In genomic region chr10:114265927-114266326, GRCm38 (mm10) we compare ENCODE assay signal across 15 mouse cellular contexts.
A peak's percentile ranks its signal among the peaks of the same experiment; 100 is the strongest.
DNase-seq lines count a peak whose midpoint lies in the region; ATAC-seq lines count a peak whose summit lies in the region.
"Had no signal": no experiment of that assay in that cellular context is flagged by ENCODE, and none has a peak within 500 bp of the region (broad histone marks: within the 10 kb centered on the region; RNA-seq: fewer than 3 reads in every experiment).

No protein-coding gene starts in this region.

- no peak overlapping the region for H3K4me3 ChIP-seq in forebrain, embryonic 13.5 days
- H3K4me3 ChIP-seq in forebrain, embryonic 10.5 days = no peak overlapping the region
- H3K4me3 ChIP-seq in heart, embryonic 12.5 days = no peak overlapping the region
- H3K4me3 ChIP-seq: gastrocnemius, adult 2 months; midbrain, embryonic 10.5 days had no signal

- no peak overlapping the region for H3K27ac ChIP-seq in forebrain, embryonic 13.5 days
- no peak overlapping the region for H3K27ac ChIP-seq in forebrain, embryonic 10.5 days
- no peak overlapping the region for H3K27ac ChIP-seq in heart, embryonic 12.5 days (ENCODE audit: poor library complexity, severe bottlenecking)
- H3K27ac ChIP-seq: gastrocnemius, adult 2 months; midbrain, embryonic 10.5 days had no signal

- H3K4me2 ChIP-seq in forebrain, embryonic 13.5 days = no peak overlapping the region
- H3K4me2 ChIP-seq in heart, embryonic 12.5 days = no peak overlapping the region
- H3K4me2 ChIP-seq: heart, embryonic 11.5 days; liver, embryonic 11.5 days had no signal

- H3K4me1 ChIP-seq in forebrain, embryonic 13.5 days = no peaks in the 10 kb centered on the region
- H3K4me1 ChIP-seq in forebrain, embryonic 10.5 days = no peaks in the 10 kb centered on the region
- H3K4me1 ChIP-seq in heart, embryonic 12.5 days (replicated peaks) = no peaks in the 10 kb centered on the region
- H3K4me1 ChIP-seq: midbrain, embryonic 10.5 days had no signal

- H3K9me3 ChIP-seq in forebrain, embryonic 13.5 days (replicated peaks) = no peaks in the 10 kb centered on the region
- H3K9me3 ChIP-seq in forebrain, embryonic 10.5 days = no peaks in the 10 kb centered on the region
- no peaks in the 10 kb centered on the region for H3K9me3 ChIP-seq in heart, embryonic 12.5 days (replicated peaks)
- H3K9me3 ChIP-seq: midbrain, embryonic 10.5 days had no signal

- H3K9ac ChIP-seq in forebrain, embryonic 13.5 days = no peak overlapping the region
- no peak overlapping the region for H3K9ac ChIP-seq in heart, embryonic 12.5 days

- ATAC-seq in forebrain, embryonic 13.5 days = peak; percentile 71
- no peak for ATAC-seq in heart, embryonic 12.5 days (ENCODE audit: insufficient number of reproducible peaks, low FRiP score)

- WGBS in forebrain, embryonic 13.5 days = 77% methylated on average over 4 of the region's 4 CpGs
- 87% methylated on average over 4 of the region's 4 CpGs for WGBS in forebrain, embryonic 10.5 days
- 61% methylated on average over 4 of the region's 4 CpGs for WGBS in heart, embryonic 12.5 days

- no peak for DNase-seq in forebrain, embryonic 10.5 days (ENCODE audit: extremely low spot score, low spot score)
- peak; percentile 5 for DNase-seq in right cerebral cortex, adult 2 months (ENCODE audit: low spot score in 2 of 2)
- DNase-seq in right cerebral cortex, postnatal 25 days = no peak
- DNase-seq in layer of hippocampus, adult 8-10 months (ENCODE audit: low spot score in 2 of 2) = peak; percentile 24 to 37
- peak; percentile 24 for DNase-seq in telencephalon, adult 2 months (ENCODE audit: low read depth, low spot score)
- DNase-seq in testis, postnatal 10 days (ENCODE audit: low spot score) = no peak
- DNase-seq: gastrocnemius, adult 2 months; lung, postnatal 14 days; thymus, postnatal 14 days had no signal

- no peaks in the 10 kb centered on the region for H3K36me3 ChIP-seq in forebrain, embryonic 13.5 days (ENCODE audit: poor library complexity, severe bottlenecking)
- H3K36me3 ChIP-seq in forebrain, embryonic 10.5 days (replicated peaks) = no peaks in the 10 kb centered on the region
- H3K36me3 ChIP-seq in heart, embryonic 12.5 days = no peaks in the 10 kb centered on the region
- H3K36me3 ChIP-seq: G1E; midbrain, embryonic 10.5 days had no signal

- no peaks in the 10 kb centered on the region for H3K27me3 ChIP-seq in forebrain, embryonic 13.5 days
- H3K27me3 ChIP-seq in forebrain, embryonic 10.5 days (ENCODE audit: poor library complexity, severe bottlenecking) = no peaks in the 10 kb centered on the region
- H3K27me3 ChIP-seq in heart, embryonic 12.5 days (replicated peaks) = no peaks in the 10 kb centered on the region

Comparison
In these comparisons a context has a peak if more than half of its experiments do, and no peak if none do; other contexts are left out.
1. DNase-seq: peak in right cerebral cortex, adult 2 months (2 of 2), layer of hippocampus, adult 8-10 months (2 of 2) and telencephalon, adult 2 months (single experiment); none in forebrain, embryonic 10.5 days (single experiment), right cerebral cortex, postnatal 25 days (single experiment) and testis, postnatal 10 days (single experiment).